In genomic region chr11:83067982-83068694, GRCm38 (mm10) we compare ENCODE assay signal across 14 mouse cellular contexts. TPM values are rescaled to one million over a fixed set of nuclear protein-coding genes. Genes with fewer than 3 reads are reported as not detected.
DNase-seq lines count a peak whose midpoint lies in the region; ATAC-seq and TF ChIP-seq lines count a peak whose summit lies in the region.
"Had no signal": no experiment of that assay in that cellular context is flagged by ENCODE, and none has a peak within 500 bp of the region (broad histone marks: within the 10 kb centered on the region; RNA-seq: fewer than 3 reads in every experiment).

No protein-coding gene starts in this region.

- no peak overlapping the region for H3K27ac ChIP-seq in forebrain, postnatal 0 days (ENCODE audit: low read depth, low read length)
- H3K27ac ChIP-seq in forebrain, embryonic 10.5 days = no peak overlapping the region
- H3K27ac ChIP-seq in lung, postnatal 0 days (ENCODE audit: low read length) = no peak overlapping the region
- no peak overlapping the region for H3K27ac ChIP-seq in forebrain, embryonic 15.5 days (replicated peaks)
- H3K27ac ChIP-seq: neural tube, embryonic 12.5 days had no signal

- no peaks in the 10 kb centered on the region for H3K36me3 ChIP-seq in forebrain, postnatal 0 days (ENCODE audit: insufficient read depth)
- H3K36me3 ChIP-seq in forebrain, embryonic 10.5 days (replicated peaks) = no peaks in the 10 kb centered on the region
- no peaks in the 10 kb centered on the region for H3K36me3 ChIP-seq in lung, postnatal 0 days (ENCODE audit: insufficient read depth, low read length)
- H3K36me3 ChIP-seq in forebrain, embryonic 15.5 days = no peaks in the 10 kb centered on the region
- H3K36me3 ChIP-seq: neural tube, embryonic 12.5 days had no signal

- CTCF ChIA-PET in Patski (lab: Charles Lee) = no interaction called here

- no peaks in the 10 kb centered on the region for H3K27me3 ChIP-seq in forebrain, postnatal 0 days (ENCODE audit: insufficient read depth, low read length)
- no peaks in the 10 kb centered on the region for H3K27me3 ChIP-seq in forebrain, embryonic 10.5 days (ENCODE audit: poor library complexity, severe bottlenecking)
- H3K27me3 ChIP-seq in lung, postnatal 0 days (replicated peaks; ENCODE audit: insufficient read depth, low read length) = no peaks in the 10 kb centered on the region
- peaks cover 3% of the 10 kb centered on the region for H3K27me3 ChIP-seq in Patski
- H3K27me3 ChIP-seq in forebrain, embryonic 15.5 days = no peaks in the 10 kb centered on the region
- H3K27me3 ChIP-seq: neural tube, embryonic 12.5 days had no signal

- no peak for DNase-seq in forebrain, postnatal 0 days
- DNase-seq in forebrain, embryonic 10.5 days (ENCODE audit: extremely low spot score, low spot score) = no peak
- no peak for DNase-seq in lung, postnatal 0 days (ENCODE audit: low spot score)
- DNase-seq in lung, adult 18-20 months = no peak
- no peak for DNase-seq in Patski (ENCODE audit: low read depth, low spot score)
- DNase-seq in naive thymus-derived CD4-positive, alpha-beta T cell, adult 2 months (ENCODE audit: low read depth) = peak; percentile 50
- DNase-seq: adrenal gland, postnatal 10 days; cerebellum, adult 8-10 months; gastrocnemius, postnatal 36 days; right cerebral cortex, postnatal 4 days had no signal

- no peak overlapping the region for H3K4me2 ChIP-seq in forebrain, postnatal 0 days (ENCODE audit: low read depth)
- H3K4me2 ChIP-seq in lung, postnatal 0 days (replicated peaks; ENCODE audit: low read depth, low read length) = no peak overlapping the region
- no peak overlapping the region for H3K4me2 ChIP-seq in forebrain, embryonic 15.5 days (replicated peaks)
- H3K4me2 ChIP-seq: neural tube, embryonic 12.5 days had no signal

- H3K9ac ChIP-seq in forebrain, postnatal 0 days = no peak overlapping the region
- H3K9ac ChIP-seq in lung, postnatal 0 days (replicated peaks; ENCODE audit: low read depth) = no peak overlapping the region
- no peak overlapping the region for H3K9ac ChIP-seq in forebrain, embryonic 15.5 days (replicated peaks)
- H3K9ac ChIP-seq: neural tube, embryonic 12.5 days had no signal

- POLR2A ChIA-PET in Patski (lab: Charles Lee) = no interaction called here

- no peaks in the 10 kb centered on the region for H3K9me3 ChIP-seq in forebrain, postnatal 0 days (ENCODE audit: low read length)
- H3K9me3 ChIP-seq in forebrain, embryonic 10.5 days = no peaks in the 10 kb centered on the region
- H3K9me3 ChIP-seq in lung, postnatal 0 days (ENCODE audit: low read length) = no peaks in the 10 kb centered on the region
- H3K9me3 ChIP-seq in forebrain, embryonic 15.5 days = no peaks in the 10 kb centered on the region
- H3K9me3 ChIP-seq: neural tube, embryonic 12.5 days had no signal

- TF ChIP-seq EP300 in lung, postnatal 0 days (IDR thresholded peaks at IDR 0.05) = no peak

- WGBS in forebrain, postnatal 0 days = 82% methylated on average over 4 of the region's 4 CpGs
- WGBS in forebrain, embryonic 10.5 days = 73% methylated on average over 4 of the region's 4 CpGs
- WGBS in lung, postnatal 0 days = 74% methylated on average over 4 of the region's 4 CpGs
- 79% methylated on average over 4 of the region's 4 CpGs for WGBS in forebrain, embryonic 15.5 days

- no peak for ATAC-seq in forebrain, postnatal 0 days
- no peak for ATAC-seq in lung, postnatal 0 days
- ATAC-seq in Patski = no peak
- ATAC-seq in erythroid progenitor cell, adult 5-6 weeks (replicated peaks; ENCODE audit: low FRiP score, poor library complexity, severe bottlenecking) = no peak
- no peak for ATAC-seq in forebrain, embryonic 15.5 days (replicated peaks)

- H3K4me1 ChIP-seq in forebrain, postnatal 0 days (ENCODE audit: insufficient read depth) = no peaks in the 10 kb centered on the region
- peaks cover 31% of the 10 kb centered on the region for H3K4me1 ChIP-seq in forebrain, embryonic 10.5 days
- no peaks in the 10 kb centered on the region for H3K4me1 ChIP-seq in lung, postnatal 0 days (ENCODE audit: insufficient read depth, low read depth, low read length)
- no peaks in the 10 kb centered on the region for H3K4me1 ChIP-seq in forebrain, embryonic 15.5 days
- H3K4me1 ChIP-seq: neural tube, embryonic 12.5 days had no signal

- TF ChIP-seq CTCF in forebrain, postnatal 0 days (IDR thresholded peaks at IDR 0.05; ENCODE audit: low read depth) = peak; percentile 28; the same call in 1 of the 2 replicates
- peak; percentile 28; the same call in 1 of the 2 replicates for TF ChIP-seq CTCF in lung, postnatal 0 days (IDR thresholded peaks at IDR 0.05)
- peak; percentile 43 for TF ChIP-seq CTCF in Patski (IDR thresholded peaks at IDR 0.05)

- in situ Hi-C loops in Patski (cut with MboI; ENCODE audit: low pct_unique_long_range_greater_than_20kb) = no loop called here

- no peak overlapping the region for H3K4me3 ChIP-seq in forebrain, postnatal 0 days (ENCODE audit: low read depth, low read length)
- no peak overlapping the region for H3K4me3 ChIP-seq in forebrain, embryonic 10.5 days
- H3K4me3 ChIP-seq in lung, postnatal 0 days (ENCODE audit: low read depth, low read length) = no peak overlapping the region; the same call in 1 of the 2 replicates
- H3K4me3 ChIP-seq in forebrain, embryonic 15.5 days = no peak overlapping the region
- H3K4me3 ChIP-seq: neural tube, embryonic 12.5 days had no signal

RNA-seq across cellular contexts. Expression of gene Slfn2, which starts 3.2 kb away (rescaled TPM):
- total RNA-seq in forebrain, postnatal 0 days (2014; rRNA removed) = 1.8 and 3.5 TPM in 2 replicates
- polyA plus RNA-seq in forebrain, postnatal 0 days (2015; fragmentation: Nextera tagmentation; extraction: Ambion mirVana) = 1.5 and 1.9 TPM in 2 replicates
- polyA plus RNA-seq in forebrain, embryonic 10.5 days (2016; fragmentation: Nextera tagmentation; extraction: Ambion mirVana) = 1.1 and 1.3 TPM in 2 replicates
- 19.0 and 21.5 TPM in 2 replicates for polyA plus RNA-seq in lung, postnatal 0 days (2015; fragmentation: Nextera tagmentation; extraction: Ambion mirVana)
- polyA plus RNA-seq in Patski (2021) = 0.10 TPM
- total RNA-seq in erythroid progenitor cell, adult 5-6 weeks (2015; ENCODE audit: low replicate concordance) = 32.1 and 39.4 TPM in 2 replicates
- total RNA-seq in erythroid progenitor cell, adult 5-6 weeks (2017; ENCODE audit: low replicate concordance) = 40.9 and 43.8 TPM in 2 replicates
- polyA plus RNA-seq in forebrain, embryonic 15.5 days (2015; fragmentation: Nextera tagmentation; extraction: Ambion mirVana) = 0.83 TPM in 2 replicates

RNA-seq across cellular contexts. Expression of gene Slfn8, which starts 47.5 kb away (rescaled TPM):
- total RNA-seq in forebrain, postnatal 0 days (2014; rRNA removed) = 0.23 and 0.29 TPM in 2 replicates
- polyA plus RNA-seq in forebrain, postnatal 0 days (2015; fragmentation: Nextera tagmentation; extraction: Ambion mirVana) = 0.06 and 0.27 TPM in 2 replicates
- polyA plus RNA-seq in forebrain, embryonic 10.5 days (2016; fragmentation: Nextera tagmentation; extraction: Ambion mirVana) = 0.07 and 0.10 TPM in 2 replicates
- 0.33 and 0.54 TPM in 2 replicates for polyA plus RNA-seq in lung, postnatal 0 days (2015; fragmentation: Nextera tagmentation; extraction: Ambion mirVana)
- 0.92 TPM for polyA plus RNA-seq in Patski (2021)
- total RNA-seq in erythroid progenitor cell, adult 5-6 weeks (2015; ENCODE audit: low replicate concordance) = 6.5 and 22.2 TPM in 2 replicates
- total RNA-seq in erythroid progenitor cell, adult 5-6 weeks (2017; ENCODE audit: low replicate concordance) = 2.9 and 4.7 TPM in 2 replicates
- polyA plus RNA-seq in forebrain, embryonic 15.5 days (2015; fragmentation: Nextera tagmentation; extraction: Ambion mirVana) = 0.14 and 0.18 TPM in 2 replicates
- polyA plus RNA-seq: neural tube, embryonic 12.5 days had no signal

RNA-seq across cellular contexts. Expression of gene Slfn1, which starts 48.5 kb away (rescaled TPM):
- 0.14 TPM in 1 of 2 replicates, not detected in the other for total RNA-seq in forebrain, postnatal 0 days (2014; rRNA removed)
- polyA plus RNA-seq in forebrain, postnatal 0 days (2015; fragmentation: Nextera tagmentation; extraction: Ambion mirVana) = 0.08 TPM in 1 of 2 replicates, not detected in the other
- not detected in 2 replicates for polyA plus RNA-seq in forebrain, embryonic 10.5 days (2016; fragmentation: Nextera tagmentation; extraction: Ambion mirVana)
- 2.3 and 2.4 TPM in 2 replicates for polyA plus RNA-seq in lung, postnatal 0 days (2015; fragmentation: Nextera tagmentation; extraction: Ambion mirVana)
- not detected for polyA plus RNA-seq in Patski (2021)
- 4.2 and 22.3 TPM in 2 replicates for total RNA-seq in erythroid progenitor cell, adult 5-6 weeks (2015; ENCODE audit: low replicate concordance)
- 6.9 and 12.3 TPM in 2 replicates for total RNA-seq in erythroid progenitor cell, adult 5-6 weeks (2017; ENCODE audit: low replicate concordance)
- 0.09 TPM in 1 of 2 replicates, not detected in the other for polyA plus RNA-seq in forebrain, embryonic 15.5 days (2015; fragmentation: Nextera tagmentation; extraction: Ambion mirVana)
- polyA plus RNA-seq: limb, embryonic 11.5 days; neural tube, embryonic 12.5 days had no signal
